Mouse (Mus musculus): ENCODE results near the gene Gaa. TPM values are rescaled to one million over a fixed set of nuclear protein-coding genes. Genes with fewer than 3 reads are reported as not detected.

Gaa gene
- polyA plus RNA-seq, 1 experiment = 94.8 TPM

- H3K27ac ChIP-seq (ENCODE audit: control insufficient read depth, insufficient read depth, low read length) = no peak overlapping the region
- DNase-seq = no peak
- TF ChIP-seq CTCF (IDR thresholded peaks at IDR 0.05; ENCODE audit: borderline replicate concordance, control insufficient read depth, extremely low read depth, insufficient read depth, low read length, poor library complexity) (no peak), POLR2A (IDR thresholded peaks at IDR 0.05; ENCODE audit: control insufficient read depth, extremely low read depth, insufficient read depth, low read length, poor library complexity) (no peak)
- H3K27me3 ChIP-seq (ENCODE audit: control insufficient read depth, insufficient read depth, low read length) = no peaks in the 10 kb centered on the region
- no peaks in the 10 kb centered on the region for H3K4me1 ChIP-seq (replicated peaks; ENCODE audit: control insufficient read depth, insufficient read depth, low read length)
- WGBS = 76% methylated on average over 4 of the region's 4 CpGs
- H3K4me3 ChIP-seq (ENCODE audit: control insufficient read depth, insufficient read depth, low read length) = no peak overlapping the region
- H3K36me3 ChIP-seq (ENCODE audit: control insufficient read depth, insufficient read depth, low read length) = no peaks in the 10 kb centered on the region
Observed at GRCm38 (mm10) chr11:119330592-119330991, 62.9 kb downstream of the Gaa start.

GRCm38 (mm10) chr11:119331970-119332369, 64.3 kb downstream of the Gaa start:
- Histone ChIP-seq H3K36me3 (ENCODE audit: control insufficient read depth, insufficient read depth, low read length) (no peaks in the 10 kb centered on the region), H3K4me1 (replicated peaks; ENCODE audit: control insufficient read depth, insufficient read depth, low read length) (no peaks in the 10 kb centered on the region), H3K27me3 (ENCODE audit: control insufficient read depth, insufficient read depth, low read length) (no peaks in the 10 kb centered on the region), H3K27ac (ENCODE audit: control insufficient read depth, insufficient read depth, low read length) (no peak overlapping the region), H3K4me3 (ENCODE audit: control insufficient read depth, insufficient read depth, low read length) (no peak overlapping the region)
- 18% methylated on average over 3 of the region's 3 CpGs for WGBS
- no peak for TF ChIP-seq POLR2A (IDR thresholded peaks at IDR 0.05; ENCODE audit: control insufficient read depth, extremely low read depth, insufficient read depth, low read length, poor library complexity)
- TF ChIP-seq CTCF (IDR thresholded peaks at IDR 0.05; ENCODE audit: borderline replicate concordance, control insufficient read depth, extremely low read depth, insufficient read depth, low read length, poor library complexity) = no peak
- DNase-seq = no peak

Other genes with a start within 250 kb of the Gaa start
- gene Cbx2, start 244.9 kb upstream of the Gaa start, polyA plus RNA-seq (2012; rRNA removed) = 20.6 and 22.5 TPM in 2 replicates
- 8.1 and 8.2 TPM in 2 replicates for gene Cbx8, start 226.9 kb upstream of the Gaa start, polyA plus RNA-seq (2012; rRNA removed)
- gene Cbx4, start 181.7 kb upstream of the Gaa start, polyA plus RNA-seq (2012; rRNA removed) = 54.7 and 56.8 TPM in 2 replicates
- 10.8 and 12.0 TPM in 2 replicates for gene Tbc1d16, start 39.4 kb upstream of the Gaa start, polyA plus RNA-seq (2012; rRNA removed)
- gene Ccdc40, start 39.3 kb upstream of the Gaa start, polyA plus RNA-seq (2012; rRNA removed) = 1.8 and 2.5 TPM in 2 replicates
- 178 and 196 TPM in 2 replicates for gene Eif4a3, start 32.2 kb downstream of the Gaa start, polyA plus RNA-seq (2012; rRNA removed)
- 0.90 and 0.94 TPM in 2 replicates for gene Card14, start 39.9 kb downstream of the Gaa start, polyA plus RNA-seq (2012; rRNA removed)
- gene Sgsh, start 87.6 kb downstream of the Gaa start, polyA plus RNA-seq (2012; rRNA removed) = 28.6 and 36.5 TPM in 2 replicates
- gene Slc26a11, start 87.7 kb downstream of the Gaa start, polyA plus RNA-seq (2012; rRNA removed) = 19.9 and 21.7 TPM in 2 replicates
- 47.9 and 52.5 TPM in 2 replicates for gene Rnf213, start 125.2 kb downstream of the Gaa start, polyA plus RNA-seq (2012; rRNA removed)
- 30.7 and 31.1 TPM in 2 replicates for gene Endov, start 223.5 kb downstream of the Gaa start, polyA plus RNA-seq (2012; rRNA removed)